Mouse (Mus musculus): ENCODE results near the gene Cul9. TPM values are rescaled to one million over a fixed set of nuclear protein-coding genes. Genes with fewer than 3 reads are reported as not detected.

Gene Cul9
- polyA plus RNA-seq, 1 experiment: not detected

DNA sequence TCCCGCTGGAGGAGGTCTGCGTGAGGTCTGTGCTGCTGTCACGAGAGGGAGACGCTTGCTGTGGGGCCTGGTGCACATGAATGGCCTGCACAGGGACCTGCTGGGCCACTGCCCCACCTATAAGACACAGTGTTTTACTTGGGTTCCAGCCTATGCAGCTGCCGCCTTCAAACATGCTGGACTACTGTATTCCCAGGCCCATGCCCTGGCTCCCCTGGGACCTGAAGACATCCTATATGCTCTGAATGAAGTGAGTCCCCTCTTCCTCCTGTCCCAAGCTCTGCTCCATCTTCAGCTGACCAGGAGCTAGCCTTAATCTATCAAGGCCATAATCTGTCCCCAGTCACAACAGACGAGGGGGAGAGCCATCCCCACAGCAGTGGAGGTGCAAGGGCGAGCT lies 4.7 kb upstream of the Cul9 start:
- H3K27ac ChIP-seq (ENCODE audit: insufficient read depth, low read depth, low read length): no peak overlapping the region
- TF ChIP-seq CTCF (IDR thresholded peaks at IDR 0.05; ENCODE audit: insufficient read depth, low read depth, low read length) (no peak), POLR2A (IDR thresholded peaks at IDR 0.05; ENCODE audit: insufficient read depth, low read depth, low read length) (no peak)
- 91% methylated on average over 7 of the region's 7 CpGs for WGBS
- H3K4me3 ChIP-seq (ENCODE audit: insufficient read depth, low read depth, low read length): no peak overlapping the region
- H3K4me1 ChIP-seq (ENCODE audit: control insufficient read depth, insufficient read depth, low read length): peaks cover 30% of the 10 kb centered on the region

DNA sequence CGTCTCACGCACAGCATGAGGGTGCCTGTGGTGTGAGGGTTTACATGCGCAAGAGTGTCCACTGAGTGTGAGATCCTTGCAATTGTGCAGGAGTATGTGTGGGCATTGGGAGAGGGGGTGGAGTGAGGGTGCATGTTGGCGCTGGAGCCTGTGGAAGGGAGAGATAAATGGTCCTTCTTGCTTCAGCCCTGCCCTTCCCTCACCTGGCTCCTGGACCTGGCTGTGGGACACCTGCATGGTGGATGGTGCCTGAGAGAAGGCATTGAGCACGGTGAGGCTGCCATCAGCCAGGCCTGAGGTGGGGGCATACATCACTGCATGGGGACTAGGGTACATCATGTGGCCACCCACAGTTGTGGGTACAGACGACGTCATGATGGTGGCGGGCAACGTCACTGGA lies 3.5 kb upstream of the Cul9 start:
- no peak overlapping the region for H3K27ac ChIP-seq (ENCODE audit: insufficient read depth, low read depth, low read length)
- no peak overlapping the region for H3K4me3 ChIP-seq (ENCODE audit: insufficient read depth, low read depth, low read length)
- 87% methylated on average over 9 of the region's 9 CpGs for WGBS
- TF ChIP-seq POLR2A (IDR thresholded peaks at IDR 0.05; ENCODE audit: insufficient read depth, low read depth, low read length): no peak
- no peak for TF ChIP-seq CTCF (IDR thresholded peaks at IDR 0.05; ENCODE audit: insufficient read depth, low read depth, low read length)
- peaks cover 28% of the 10 kb centered on the region for H3K4me1 ChIP-seq (ENCODE audit: control insufficient read depth, insufficient read depth, low read length)

DNA sequence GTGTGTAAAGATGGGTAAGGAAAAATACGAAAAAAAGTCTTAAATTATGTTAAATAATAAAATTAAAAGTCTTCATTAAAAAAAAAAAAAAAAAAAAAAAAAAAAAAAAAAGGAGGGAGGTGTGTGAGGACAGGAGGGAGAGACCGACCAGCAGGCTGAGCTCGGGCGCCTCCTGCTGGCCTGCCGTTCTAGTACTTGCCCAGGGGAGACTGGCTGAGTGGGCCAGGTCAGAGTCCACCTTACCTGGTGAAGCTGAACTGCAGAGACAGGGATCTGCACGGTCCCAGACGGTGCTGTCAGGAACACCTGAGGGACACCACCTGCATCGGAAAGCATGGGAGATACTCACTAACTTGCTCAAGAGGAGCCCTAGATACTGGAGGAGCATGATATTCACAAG lies 3.0 kb upstream of the Cul9 start:
- Histone ChIP-seq H3K27ac (ENCODE audit: insufficient read depth, low read depth, low read length) (no peak overlapping the region), H3K4me1 (ENCODE audit: control insufficient read depth, insufficient read depth, low read length) (peaks cover 28% of the 10 kb centered on the region), H3K4me3 (ENCODE audit: insufficient read depth, low read depth, low read length) (no peak overlapping the region)
- WGBS: 34% methylated on average over 8 of the region's 8 CpGs
- TF ChIP-seq CTCF (IDR thresholded peaks at IDR 0.05; ENCODE audit: insufficient read depth, low read depth, low read length) (peak; percentile 42; the same call in 1 of the 2 replicates), POLR2A (IDR thresholded peaks at IDR 0.05; ENCODE audit: insufficient read depth, low read depth, low read length) (no peak)

DNA sequence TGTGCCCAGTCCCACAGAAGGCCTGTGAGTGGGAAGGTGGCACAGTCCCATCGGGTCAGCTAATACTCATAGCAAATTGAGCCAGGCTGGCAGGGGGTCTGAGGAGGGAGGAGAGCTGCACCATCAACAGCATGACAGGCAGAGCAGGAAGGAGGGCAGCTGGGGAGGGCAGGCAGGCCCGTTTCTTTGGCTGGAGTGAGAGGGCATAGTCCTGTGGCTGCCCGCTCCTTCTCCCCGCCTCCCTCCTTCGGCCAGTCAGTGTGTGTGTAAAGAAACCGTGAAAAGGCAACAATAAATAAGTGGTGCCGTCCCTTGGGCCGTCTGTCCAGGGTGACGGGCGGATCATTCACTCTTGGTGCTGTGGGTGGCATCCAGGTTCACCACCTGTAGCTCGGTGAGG lies 2.6 kb upstream of the Cul9 start:
- no peak for TF ChIP-seq CTCF (IDR thresholded peaks at IDR 0.05; ENCODE audit: insufficient read depth, low read depth, low read length)
- no peak for TF ChIP-seq POLR2A (IDR thresholded peaks at IDR 0.05; ENCODE audit: insufficient read depth, low read depth, low read length)
- no peak overlapping the region for H3K4me3 ChIP-seq (ENCODE audit: insufficient read depth, low read depth, low read length)
- peaks cover 28% of the 10 kb centered on the region for H3K4me1 ChIP-seq (ENCODE audit: control insufficient read depth, insufficient read depth, low read length)
- WGBS: 58% methylated on average over 11 of the region's 11 CpGs
- H3K27ac ChIP-seq (ENCODE audit: insufficient read depth, low read depth, low read length): no peak overlapping the region

DNA sequence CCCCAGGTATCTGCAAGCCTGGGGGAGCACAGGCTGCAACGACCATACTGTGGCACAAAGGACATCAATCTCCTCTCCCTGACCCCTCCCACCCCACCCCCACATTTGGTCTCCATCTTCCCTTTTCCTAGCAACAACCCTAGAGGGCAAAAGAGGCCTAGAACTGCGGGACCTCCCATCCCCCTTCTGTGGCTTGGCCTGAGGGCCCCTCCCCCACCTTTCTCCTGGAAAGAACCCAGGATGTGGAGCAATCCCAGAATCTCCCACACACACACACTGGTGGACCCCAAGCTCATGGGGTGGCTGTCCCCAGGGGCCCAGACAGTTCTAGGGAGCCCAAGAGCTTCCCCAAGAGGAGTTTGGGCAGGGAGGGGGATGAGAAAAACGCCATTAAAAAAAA lies 1.7 kb upstream of the Cul9 start:
- WGBS: 33% methylated on average over 3 of the region's 3 CpGs
- TF ChIP-seq POLR2A (IDR thresholded peaks at IDR 0.05; ENCODE audit: insufficient read depth, low read depth, low read length) (no peak), CTCF (IDR thresholded peaks at IDR 0.05; ENCODE audit: insufficient read depth, low read depth, low read length) (no peak)
- no peak overlapping the region for H3K27ac ChIP-seq (ENCODE audit: insufficient read depth, low read depth, low read length)

DNA sequence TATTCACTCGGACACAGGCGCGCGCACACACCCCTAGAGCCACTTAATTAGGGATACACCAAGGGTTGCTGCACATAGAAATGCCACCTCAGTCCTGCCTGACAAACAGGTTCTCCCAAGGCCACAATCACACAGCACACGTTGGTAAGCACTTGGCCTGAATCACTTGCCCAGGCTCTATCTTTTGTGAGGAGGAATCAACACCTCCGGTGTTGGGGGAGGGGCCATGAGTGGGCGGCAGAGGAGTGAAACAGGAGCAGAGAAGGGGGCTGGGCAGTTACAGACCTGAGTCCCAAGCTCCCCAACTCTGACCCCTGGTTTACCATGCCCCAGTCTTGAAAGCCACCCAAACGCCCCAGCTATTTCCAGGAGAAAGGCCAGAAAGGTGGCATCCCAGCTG lies 807 bp upstream of the Cul9 start:
- H3K4me3 ChIP-seq (ENCODE audit: insufficient read depth, low read depth, low read length): no peak overlapping the region
- 18% methylated on average over 8 of the region's 8 CpGs for WGBS
- no peak overlapping the region for H3K27ac ChIP-seq (ENCODE audit: insufficient read depth, low read depth, low read length)
- no peak for TF ChIP-seq POLR2A (IDR thresholded peaks at IDR 0.05; ENCODE audit: insufficient read depth, low read depth, low read length)
- no peak for TF ChIP-seq CTCF (IDR thresholded peaks at IDR 0.05; ENCODE audit: insufficient read depth, low read depth, low read length)
- H3K4me1 ChIP-seq (ENCODE audit: control insufficient read depth, insufficient read depth, low read length): peaks cover 20% of the 10 kb centered on the region

More for the DNA sequence above, 1.7 kb upstream of the Cul9 start:
- Histone ChIP-seq H3K4me3 (ENCODE audit: insufficient read depth, low read depth, low read length) (no peak overlapping the region), H3K4me1 (ENCODE audit: control insufficient read depth, insufficient read depth, low read length) (peaks cover 26% of the 10 kb centered on the region)

DNA sequence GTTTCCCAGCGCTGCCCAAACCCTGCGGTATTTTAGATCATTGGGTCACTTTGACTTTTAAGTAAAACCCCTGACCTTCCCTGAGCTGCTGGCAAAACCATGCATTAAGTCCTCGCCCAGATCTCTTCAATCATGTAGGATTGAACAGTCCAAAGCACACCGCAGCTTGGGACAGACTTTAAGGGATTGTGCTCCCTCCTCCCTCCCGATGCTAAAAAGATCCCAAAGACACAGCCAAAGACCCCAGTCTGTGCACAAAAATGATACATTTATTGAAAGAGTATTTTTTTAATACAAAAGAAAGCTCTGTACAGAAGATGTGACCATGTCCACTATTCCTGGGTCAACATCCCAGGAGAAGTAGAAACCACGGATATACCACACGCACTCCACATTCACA lies 403 bp upstream of the Cul9 start:
- TF ChIP-seq POLR2A (IDR thresholded peaks at IDR 0.05; ENCODE audit: insufficient read depth, low read depth, low read length): no peak
- no peak for TF ChIP-seq CTCF (IDR thresholded peaks at IDR 0.05; ENCODE audit: insufficient read depth, low read depth, low read length)
- Histone ChIP-seq H3K4me3 (ENCODE audit: insufficient read depth, low read depth, low read length) (peak overlapping the region; percentile 64), H3K4me1 (ENCODE audit: control insufficient read depth, insufficient read depth, low read length) (peaks cover 20% of the 10 kb centered on the region), H3K27ac (ENCODE audit: insufficient read depth, low read depth, low read length) (peak overlapping the region; percentile 24; the same call in 1 of the 2 replicates)
- 21% methylated on average over 7 of the region's 7 CpGs for WGBS

DNA sequence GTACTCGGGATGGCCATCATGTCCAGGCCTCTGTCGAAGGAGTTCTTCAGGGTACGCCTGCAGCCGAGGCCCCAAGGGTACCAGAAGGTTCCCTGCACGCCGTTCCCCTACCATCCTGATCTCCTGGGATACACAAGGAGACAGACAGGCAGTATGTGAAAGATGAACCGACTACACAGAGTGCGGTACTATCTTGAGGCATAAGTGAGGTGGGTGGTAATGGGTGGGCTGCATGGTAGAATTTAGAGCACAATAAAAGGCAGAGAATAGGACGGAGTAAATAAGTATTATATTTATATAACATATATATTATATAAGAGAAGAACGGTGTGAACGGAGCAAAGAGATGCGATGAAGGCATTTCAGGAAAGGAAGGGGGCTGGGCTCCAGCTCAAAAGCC lies 2.5 kb downstream of the Cul9 start:
- Histone ChIP-seq H3K4me1 (ENCODE audit: control insufficient read depth, insufficient read depth, low read length) (peaks cover 13% of the 10 kb centered on the region; the same call in 1 of the 2 replicates), H3K4me3 (ENCODE audit: insufficient read depth, low read depth, low read length) (no peak overlapping the region)
- 87% methylated on average over 12 of the region's 12 CpGs for WGBS

DNA sequence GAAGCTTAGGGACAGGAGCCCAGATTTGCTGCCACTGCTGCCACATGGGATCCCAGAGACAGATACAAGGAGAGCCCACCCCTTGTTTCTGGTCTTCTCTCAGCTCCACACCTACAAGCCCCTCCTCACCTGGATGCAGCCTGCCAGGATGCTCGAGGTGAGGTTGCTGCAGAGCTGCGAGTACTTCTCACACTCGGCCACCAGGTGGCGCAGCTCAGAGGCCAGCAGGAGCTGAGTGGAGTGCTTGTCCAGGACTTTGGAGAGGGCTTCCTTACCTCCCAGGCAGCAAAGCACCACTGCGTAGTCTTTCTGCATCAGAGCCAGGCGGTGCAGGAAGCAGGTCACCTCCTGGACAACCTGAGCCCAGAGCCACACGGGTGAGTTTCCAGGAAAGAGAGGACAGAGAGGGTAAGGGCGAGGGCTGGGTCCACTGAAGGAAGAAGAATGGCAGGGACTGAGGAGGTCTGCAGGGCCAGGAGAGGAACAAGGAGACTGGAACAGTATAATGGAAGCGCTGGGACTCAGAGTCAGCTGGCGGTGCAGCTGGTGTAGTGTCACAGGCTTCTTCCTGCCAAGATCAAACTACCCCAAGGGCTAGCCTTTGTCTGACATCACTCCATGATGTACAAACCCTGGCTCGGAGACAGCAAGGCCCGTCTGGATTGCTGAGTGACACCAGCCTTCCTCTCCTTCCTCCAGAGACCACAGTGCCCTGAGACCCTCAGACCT lies 20.4 kb downstream of the Cul9 start:
- no peak overlapping the region for H3K27ac ChIP-seq (ENCODE audit: insufficient read depth, low read depth, low read length)
- peak; percentile 94 for TF ChIP-seq CTCF (IDR thresholded peaks at IDR 0.05; ENCODE audit: insufficient read depth, low read depth, low read length)
- TF ChIP-seq POLR2A (IDR thresholded peaks at IDR 0.05; ENCODE audit: insufficient read depth, low read depth, low read length): no peak
- 35% methylated on average over 12 of the region's 12 CpGs for WGBS
- no peak overlapping the region for H3K4me3 ChIP-seq (ENCODE audit: insufficient read depth, low read depth, low read length)
- no peaks in the 10 kb centered on the region for H3K4me1 ChIP-seq (ENCODE audit: control insufficient read depth, insufficient read depth, low read length)

More for the DNA sequence above, 2.5 kb downstream of the Cul9 start:
- H3K27ac ChIP-seq (ENCODE audit: insufficient read depth, low read depth, low read length): no peak overlapping the region
- TF ChIP-seq POLR2A (IDR thresholded peaks at IDR 0.05; ENCODE audit: insufficient read depth, low read depth, low read length) (no peak), CTCF (IDR thresholded peaks at IDR 0.05; ENCODE audit: insufficient read depth, low read depth, low read length) (no peak)
